Mouse (Mus musculus): ENCODE data around the gene Safb.

The Safb gene

GRCm38 (mm10) chr17:56584257-56585130, at the start of gene Safb, which contains the start of gene Safb2:
TSS of gene Safb (plus strand) at chr17:56584825.
TSS of gene Safb2 (minus strand) at chr17:56584585.
- Histone ChIP-seq H3K4me3 (replicated peaks; ENCODE audit: low read length) (peak within 1 kb of the TSS; percentile 99), H3K9me3 (ENCODE audit: low read length) (no peaks in the 10 kb centered on the region), H3K4me1 (replicated peaks; ENCODE audit: low read depth, low read length) (peaks cover 75% of the 10 kb centered on the region), H3K27me3 (ENCODE audit: insufficient read depth, low read length) (no peaks in the 10 kb centered on the region), H3K36me3 (ENCODE audit: insufficient read depth, low read length) (peaks cover 74% of the 10 kb centered on the region)
- TF ChIP-seq POU5F1 (IDR thresholded peaks at IDR 0.05; ENCODE audit: borderline replicate concordance, low read length) (no peak), NANOG (IDR thresholded peaks at IDR 0.05; ENCODE audit: borderline replicate concordance, low read length) (no peak), CTCF (conservative IDR thresholded peaks at IDR 0.05; ENCODE audit: low read length) (no peak)

GRCm38 (mm10) chr17:56536192-56536591, 48.4 kb upstream of the Safb start:
- Histone ChIP-seq H3K27me3 (ENCODE audit: insufficient read depth, low read length) (peaks cover 31% of the 10 kb centered on the region), H3K4me3 (replicated peaks; ENCODE audit: low read length) (no peak overlapping the region), H3K9me3 (ENCODE audit: low read length) (no peaks in the 10 kb centered on the region), H3K4me1 (replicated peaks; ENCODE audit: low read depth, low read length) (peaks cover 31% of the 10 kb centered on the region), H3K36me3 (ENCODE audit: insufficient read depth, low read length) (no peaks in the 10 kb centered on the region)
- TF ChIP-seq NANOG (IDR thresholded peaks at IDR 0.05; ENCODE audit: borderline replicate concordance, low read length) (no peak), POU5F1 (IDR thresholded peaks at IDR 0.05; ENCODE audit: borderline replicate concordance, low read length) (no peak), CTCF (conservative IDR thresholded peaks at IDR 0.05; ENCODE audit: low read length) (no peak)

GRCm38 (mm10) chr17:56536874-56537273, 47.8 kb upstream of the Safb start:
- no peaks in the 10 kb centered on the region for H3K36me3 ChIP-seq (ENCODE audit: insufficient read depth, low read length)
- peaks cover 38% of the 10 kb centered on the region for H3K4me1 ChIP-seq (replicated peaks; ENCODE audit: low read depth, low read length)
- no peak for TF ChIP-seq POU5F1 (IDR thresholded peaks at IDR 0.05; ENCODE audit: borderline replicate concordance, low read length)
- no peak for TF ChIP-seq CTCF (conservative IDR thresholded peaks at IDR 0.05; ENCODE audit: low read length)
- TF ChIP-seq NANOG (IDR thresholded peaks at IDR 0.05; ENCODE audit: borderline replicate concordance, low read length) = no peak
- no peaks in the 10 kb centered on the region for H3K9me3 ChIP-seq (ENCODE audit: low read length)
- peaks cover 32% of the 10 kb centered on the region for H3K27me3 ChIP-seq (ENCODE audit: insufficient read depth, low read length)
- no peak overlapping the region for H3K4me3 ChIP-seq (replicated peaks; ENCODE audit: low read length)

- no peak overlapping the region for H3K4me3 ChIP-seq (replicated peaks; ENCODE audit: low read length)
- H3K27me3 ChIP-seq (ENCODE audit: insufficient read depth, low read length) = peaks cover 31% of the 10 kb centered on the region
Measured at GRCm38 (mm10) chr17:56537912-56538311, 46.7 kb upstream of the Safb start.

GRCm38 (mm10) chr17:56540562-56540975, 44.1 kb upstream of the Safb start:
- peaks cover 49% of the 10 kb centered on the region for H3K4me1 ChIP-seq (replicated peaks; ENCODE audit: low read depth, low read length)

More at GRCm38 (mm10) chr17:56537912-56538311, 46.7 kb upstream of the Safb start:
- no peaks in the 10 kb centered on the region for H3K36me3 ChIP-seq (ENCODE audit: insufficient read depth, low read length)
- no peaks in the 10 kb centered on the region for H3K9me3 ChIP-seq (ENCODE audit: low read length)
- peaks cover 49% of the 10 kb centered on the region for H3K4me1 ChIP-seq (replicated peaks; ENCODE audit: low read depth, low read length)
- no peak for TF ChIP-seq CTCF (conservative IDR thresholded peaks at IDR 0.05; ENCODE audit: low read length)
- TF ChIP-seq NANOG (IDR thresholded peaks at IDR 0.05; ENCODE audit: borderline replicate concordance, low read length) = 0 out of 2 replicates have a peak, but pooled peaks have one; percentile 12
- TF ChIP-seq POU5F1 (IDR thresholded peaks at IDR 0.05; ENCODE audit: borderline replicate concordance, low read length) = no peak

GRCm38 (mm10) chr17:56542736-56543135, 41.9 kb upstream of the Safb start:
- TF ChIP-seq POU5F1 (IDR thresholded peaks at IDR 0.05; ENCODE audit: borderline replicate concordance, low read length) (no peak), NANOG (IDR thresholded peaks at IDR 0.05; ENCODE audit: borderline replicate concordance, low read length) (no peak), CTCF (conservative IDR thresholded peaks at IDR 0.05; ENCODE audit: low read length) (no peak)
- H3K27me3 ChIP-seq (ENCODE audit: insufficient read depth, low read length) = peaks cover 26% of the 10 kb centered on the region
- peaks cover 49% of the 10 kb centered on the region for H3K4me1 ChIP-seq (replicated peaks; ENCODE audit: low read depth, low read length)
- H3K9me3 ChIP-seq (ENCODE audit: low read length) = no peaks in the 10 kb centered on the region
- H3K4me3 ChIP-seq (replicated peaks; ENCODE audit: low read length) = no peak overlapping the region
- H3K36me3 ChIP-seq (ENCODE audit: insufficient read depth, low read length) = no peaks in the 10 kb centered on the region

More at GRCm38 (mm10) chr17:56540562-56540975, 44.1 kb upstream of the Safb start:
- no peaks in the 10 kb centered on the region for H3K9me3 ChIP-seq (ENCODE audit: low read length)
- no peaks in the 10 kb centered on the region for H3K36me3 ChIP-seq (ENCODE audit: insufficient read depth, low read length)
- TF ChIP-seq CTCF (conservative IDR thresholded peaks at IDR 0.05; ENCODE audit: low read length) (no peak), POU5F1 (IDR thresholded peaks at IDR 0.05; ENCODE audit: borderline replicate concordance, low read length) (no peak), NANOG (IDR thresholded peaks at IDR 0.05; ENCODE audit: borderline replicate concordance, low read length) (no peak)
- peaks cover 33% of the 10 kb centered on the region for H3K27me3 ChIP-seq (ENCODE audit: insufficient read depth, low read length)
- no peak overlapping the region for H3K4me3 ChIP-seq (replicated peaks; ENCODE audit: low read length)

- no peaks in the 10 kb centered on the region for H3K9me3 ChIP-seq (ENCODE audit: low read length)
- H3K4me3 ChIP-seq (replicated peaks; ENCODE audit: low read length) = no peak overlapping the region
- TF ChIP-seq NANOG (IDR thresholded peaks at IDR 0.05; ENCODE audit: borderline replicate concordance, low read length) = no peak
- TF ChIP-seq POU5F1 (IDR thresholded peaks at IDR 0.05; ENCODE audit: borderline replicate concordance, low read length) = no peak
- TF ChIP-seq CTCF (conservative IDR thresholded peaks at IDR 0.05; ENCODE audit: low read length) = no peak
- no peaks in the 10 kb centered on the region for H3K36me3 ChIP-seq (ENCODE audit: insufficient read depth, low read length)
- peaks cover 44% of the 10 kb centered on the region for H3K4me1 ChIP-seq (replicated peaks; ENCODE audit: low read depth, low read length)
- peaks cover 17% of the 10 kb centered on the region for H3K27me3 ChIP-seq (ENCODE audit: insufficient read depth, low read length)
Measured at GRCm38 (mm10) chr17:56543684-56544224, 40.9 kb upstream of the Safb start.

- Histone ChIP-seq H3K27me3 (ENCODE audit: insufficient read depth, low read length) (peaks cover 14% of the 10 kb centered on the region), H3K9me3 (ENCODE audit: low read length) (no peaks in the 10 kb centered on the region)
- TF ChIP-seq CTCF (conservative IDR thresholded peaks at IDR 0.05; ENCODE audit: low read length) = no peak
- no peak for TF ChIP-seq POU5F1 (IDR thresholded peaks at IDR 0.05; ENCODE audit: borderline replicate concordance, low read length)
- no peak for TF ChIP-seq NANOG (IDR thresholded peaks at IDR 0.05; ENCODE audit: borderline replicate concordance, low read length)
Measured at GRCm38 (mm10) chr17:56544699-56545387, 39.8 kb upstream of the Safb start.

More at GRCm38 (mm10) chr17:56544699-56545387, 39.8 kb upstream of the Safb start:
- Histone ChIP-seq H3K36me3 (ENCODE audit: insufficient read depth, low read length) (no peaks in the 10 kb centered on the region), H3K4me1 (replicated peaks; ENCODE audit: low read depth, low read length) (peaks cover 44% of the 10 kb centered on the region), H3K4me3 (replicated peaks; ENCODE audit: low read length) (no peak overlapping the region)
